Mouse (Mus musculus): ENCODE results near the gene B3gat2. TPM values are rescaled to one million over a fixed set of nuclear protein-coding genes. Genes with fewer than 3 reads are reported as not detected.

The B3gat2 gene
- polyA plus RNA-seq (2012; rRNA removed) (1.2 and 1.8 TPM in 2 replicates), polyA plus RNA-seq (2014; fragmentation: Nextera tagmentation; extraction: Ambion mirVana) (0.99 and 1.4 TPM in 2 replicates)

DNA sequence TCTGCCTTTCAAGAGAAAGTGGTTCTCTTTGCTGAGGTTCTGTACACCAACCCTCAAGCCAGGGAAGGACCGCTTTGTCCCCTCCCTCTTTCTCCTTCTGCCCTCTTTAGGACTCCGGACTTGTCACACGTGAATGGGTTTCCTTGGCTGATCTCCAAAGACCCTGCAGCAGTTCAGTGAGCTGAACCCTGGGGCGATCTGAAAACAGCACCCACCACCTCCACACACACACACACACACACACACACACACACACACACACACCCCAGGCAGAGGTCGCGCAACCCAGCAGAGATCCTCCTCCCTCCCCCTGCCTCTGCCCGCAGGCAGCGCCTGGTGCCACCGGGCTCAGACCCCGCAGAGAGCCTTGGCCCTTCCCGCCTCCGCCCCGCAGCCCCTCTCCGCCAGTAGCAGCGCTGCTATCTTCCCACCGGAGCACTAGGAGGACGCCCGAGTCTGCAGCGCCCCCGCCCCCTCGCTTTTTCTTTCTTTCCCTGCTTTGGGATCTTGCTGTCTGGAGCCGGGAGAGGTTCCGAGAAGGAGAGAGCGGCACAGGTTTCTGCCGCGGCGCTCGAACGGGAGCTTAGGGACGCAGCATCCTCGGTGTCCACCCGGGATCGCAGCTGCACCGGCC, at the start of gene B3gat2:
Gene B3gat2 (plus strand): TSS at position 252 of the 634 bp plus-strand sequence.
- Histone ChIP-seq H3K36me3 (ENCODE audit: control insufficient read depth, insufficient read depth, low read length) (no peaks in the 10 kb centered on the region), H3K27ac (replicated peaks; ENCODE audit: low read depth, low read length) (no peak within 1 kb of the TSS), H3K27me3 (ENCODE audit: control insufficient read depth, insufficient read depth, low read length) (peaks cover 38% of the 10 kb centered on the region), H3K4me3 (replicated peaks; ENCODE audit: low read length) (peak within 1 kb of the TSS; percentile 60), H3K4me2 (replicated peaks; ENCODE audit: low read depth, low read length, severe bottlenecking) (peak within 1 kb of the TSS; percentile 99), H3K4me1 (ENCODE audit: control insufficient read depth, insufficient read depth, low read length) (no peaks in the 10 kb centered on the region), H3K9me3 (ENCODE audit: control insufficient read depth, low read length) (no peaks in the 10 kb centered on the region), H3K9ac (ENCODE audit: low read depth, low read length, severe bottlenecking) (peak within 1 kb of the TSS; percentile 48)
- peak; percentile 38; the same call in 1 of the 2 replicates for ATAC-seq (ENCODE audit: low FRiP score, low read depth)
- no peak for TF ChIP-seq POLR2A (IDR thresholded peaks at IDR 0.05; ENCODE audit: borderline replicate concordance, extremely low read depth, insufficient read depth, insufficient read length)
- peak; percentile 33 for DNase-seq (ENCODE audit: low spot score)
- under 1% methylated on average over 33 of the region's 34 CpGs for WGBS

DNA sequence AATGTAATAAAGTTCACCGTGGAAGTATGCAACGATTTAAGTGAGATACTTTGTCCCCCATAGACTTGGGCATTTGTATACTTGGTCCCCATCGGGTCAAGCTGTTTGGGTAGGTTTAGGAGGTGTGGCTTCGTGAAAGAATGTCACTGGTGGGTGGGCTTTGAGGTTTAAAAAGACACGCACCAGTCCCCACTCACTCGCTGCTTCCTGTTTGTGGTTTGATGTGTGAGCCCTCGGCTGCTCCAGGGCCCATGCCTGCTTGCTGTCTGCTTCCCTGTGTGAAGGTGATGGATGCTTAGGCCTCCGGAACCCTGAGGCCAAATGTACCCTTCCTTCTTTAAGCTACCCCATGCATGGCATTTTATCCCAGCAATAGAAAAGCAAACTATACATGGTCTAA, 41.2 kb upstream of the B3gat2 start:
- H3K9ac ChIP-seq (ENCODE audit: low read depth, low read length, severe bottlenecking): no peak overlapping the region
- no peak overlapping the region for H3K27ac ChIP-seq (replicated peaks; ENCODE audit: low read depth, low read length)
- no peak overlapping the region for H3K4me3 ChIP-seq (replicated peaks; ENCODE audit: low read length)
- no peak for DNase-seq (ENCODE audit: low spot score)
- no peak overlapping the region for H3K4me2 ChIP-seq (replicated peaks; ENCODE audit: low read depth, low read length, severe bottlenecking)
- TF ChIP-seq POLR2A (IDR thresholded peaks at IDR 0.05; ENCODE audit: borderline replicate concordance, extremely low read depth, insufficient read depth, insufficient read length): no peak
- no peaks in the 10 kb centered on the region for H3K4me1 ChIP-seq (ENCODE audit: control insufficient read depth, insufficient read depth, low read length)
- 83% methylated on average over 8 of the region's 8 CpGs for WGBS
- no peaks in the 10 kb centered on the region for H3K36me3 ChIP-seq (ENCODE audit: control insufficient read depth, insufficient read depth, low read length)
- ATAC-seq (ENCODE audit: low FRiP score, low read depth): no peak
- no peaks in the 10 kb centered on the region for H3K27me3 ChIP-seq (ENCODE audit: control insufficient read depth, insufficient read depth, low read length)
- H3K9me3 ChIP-seq (ENCODE audit: control insufficient read depth, low read length): no peaks in the 10 kb centered on the region

DNA sequence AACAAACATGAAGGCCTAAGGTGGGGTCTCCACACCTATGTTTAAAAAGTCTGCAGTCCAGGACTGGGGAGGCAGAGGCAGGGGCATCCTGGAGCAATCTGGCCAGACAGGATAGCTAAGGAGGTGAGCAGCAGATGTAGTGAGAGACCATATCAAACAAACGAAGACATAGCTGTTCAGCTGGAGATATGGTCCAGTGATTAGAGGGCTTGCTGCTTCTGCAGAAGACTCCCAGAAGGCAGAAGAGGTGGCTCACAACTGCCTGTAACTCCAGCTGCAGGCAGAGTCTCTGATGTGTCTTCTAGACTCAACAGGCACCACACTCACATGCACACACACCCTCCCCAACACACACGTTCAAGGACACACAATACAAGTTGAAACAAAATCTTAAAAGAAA, 40.5 kb upstream of the B3gat2 start:
- no peaks in the 10 kb centered on the region for H3K36me3 ChIP-seq (ENCODE audit: control insufficient read depth, insufficient read depth, low read length)
- H3K4me2 ChIP-seq (replicated peaks; ENCODE audit: low read depth, low read length, severe bottlenecking): no peak overlapping the region
- TF ChIP-seq POLR2A (IDR thresholded peaks at IDR 0.05; ENCODE audit: borderline replicate concordance, extremely low read depth, insufficient read depth, insufficient read length): no peak
- ATAC-seq (ENCODE audit: low FRiP score, low read depth): no peak
- H3K4me1 ChIP-seq (ENCODE audit: control insufficient read depth, insufficient read depth, low read length): no peaks in the 10 kb centered on the region
- H3K9me3 ChIP-seq (ENCODE audit: control insufficient read depth, low read length): no peaks in the 10 kb centered on the region
- DNase-seq (ENCODE audit: low spot score): no peak
- no peak overlapping the region for H3K9ac ChIP-seq (ENCODE audit: low read depth, low read length, severe bottlenecking)
- no peaks in the 10 kb centered on the region for H3K27me3 ChIP-seq (ENCODE audit: control insufficient read depth, insufficient read depth, low read length)
- 69% methylated on average over 2 of the region's 2 CpGs for WGBS
- no peak overlapping the region for H3K4me3 ChIP-seq (replicated peaks; ENCODE audit: low read length)
- H3K27ac ChIP-seq (replicated peaks; ENCODE audit: low read depth, low read length): no peak overlapping the region

DNA sequence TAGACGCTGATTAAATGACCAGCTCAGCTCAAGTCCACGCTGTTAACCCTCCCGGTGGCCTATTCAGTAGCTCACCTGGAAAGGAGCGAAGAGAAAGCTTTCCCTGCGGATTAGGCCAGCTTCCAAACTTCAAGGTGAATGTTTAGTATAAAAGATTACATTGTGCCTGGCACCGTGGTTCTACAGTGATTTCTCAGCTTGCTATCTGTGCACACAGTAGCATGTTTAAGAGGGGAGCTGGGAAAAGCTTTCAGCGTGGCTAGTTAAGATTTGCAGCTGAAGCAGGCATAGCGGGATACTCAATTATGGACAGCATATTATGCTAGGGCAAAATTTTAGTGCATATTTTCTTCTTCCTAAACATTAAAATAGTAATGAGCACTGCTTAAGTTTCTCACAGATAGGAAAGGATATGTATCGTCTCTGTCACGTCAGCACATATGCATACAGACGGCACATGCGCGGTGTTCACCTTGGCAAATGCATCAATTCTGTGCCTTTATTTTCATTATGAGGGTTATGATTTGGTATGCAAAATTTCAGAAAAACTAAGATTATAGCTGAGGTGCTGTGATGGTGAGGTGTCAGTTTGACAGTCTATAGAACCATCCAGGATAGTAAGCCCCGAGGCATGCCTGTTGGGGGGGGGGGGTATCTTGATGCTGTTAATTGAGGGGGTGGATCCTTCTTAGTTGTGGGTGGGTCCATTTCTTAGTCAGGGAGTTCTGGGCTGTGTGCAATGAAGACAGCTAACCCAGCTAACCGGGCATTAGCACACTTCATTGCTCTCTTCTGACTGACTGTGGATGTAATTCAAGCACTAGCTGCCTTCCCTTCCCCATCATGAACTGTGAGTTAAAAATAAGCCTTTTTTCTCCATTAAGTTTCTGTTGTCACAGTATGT, 38.8 kb upstream of the B3gat2 start:
- no peak for TF ChIP-seq POLR2A (IDR thresholded peaks at IDR 0.05; ENCODE audit: borderline replicate concordance, extremely low read depth, insufficient read depth, insufficient read length)
- WGBS: 76% methylated on average over 15 of the region's 15 CpGs
- Histone ChIP-seq H3K4me2 (replicated peaks; ENCODE audit: low read depth, low read length, severe bottlenecking) (no peak overlapping the region), H3K4me1 (ENCODE audit: control insufficient read depth, insufficient read depth, low read length) (no peaks in the 10 kb centered on the region), H3K36me3 (ENCODE audit: control insufficient read depth, insufficient read depth, low read length) (no peaks in the 10 kb centered on the region), H3K27me3 (ENCODE audit: control insufficient read depth, insufficient read depth, low read length) (no peaks in the 10 kb centered on the region), H3K9me3 (ENCODE audit: control insufficient read depth, low read length) (no peaks in the 10 kb centered on the region), H3K4me3 (replicated peaks; ENCODE audit: low read length) (no peak overlapping the region), H3K27ac (replicated peaks; ENCODE audit: low read depth, low read length) (no peak overlapping the region), H3K9ac (ENCODE audit: low read depth, low read length, severe bottlenecking) (no peak overlapping the region)
- DNase-seq (ENCODE audit: low spot score) (no peak), ATAC-seq (ENCODE audit: low FRiP score, low read depth) (no peak)

DNA sequence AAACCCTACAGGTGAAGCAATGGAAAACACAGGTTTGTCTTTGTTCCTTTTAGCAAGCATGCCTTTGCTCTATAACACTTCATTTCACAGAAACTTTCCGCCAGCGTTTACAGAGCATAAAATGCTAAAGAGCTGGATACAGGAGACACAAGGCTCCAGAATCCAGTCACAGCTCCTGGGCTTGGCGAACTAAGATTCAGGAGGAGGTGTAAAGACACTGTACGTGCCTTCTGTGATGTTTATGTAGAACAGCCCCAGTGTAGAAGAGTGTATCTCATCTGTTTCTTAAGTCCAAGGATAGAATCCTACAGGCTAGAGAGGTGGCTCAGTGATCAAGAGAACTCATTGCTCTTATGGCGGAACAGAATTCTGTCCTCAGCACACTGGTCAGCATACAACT, 30.2 kb upstream of the B3gat2 start:
- Histone ChIP-seq H3K9ac (ENCODE audit: low read depth, low read length, severe bottlenecking) (no peak overlapping the region), H3K36me3 (ENCODE audit: control insufficient read depth, insufficient read depth, low read length) (no peaks in the 10 kb centered on the region), H3K4me3 (replicated peaks; ENCODE audit: low read length) (no peak overlapping the region), H3K27ac (replicated peaks; ENCODE audit: low read depth, low read length) (no peak overlapping the region), H3K4me1 (ENCODE audit: control insufficient read depth, insufficient read depth, low read length) (no peaks in the 10 kb centered on the region), H3K9me3 (ENCODE audit: control insufficient read depth, low read length) (no peaks in the 10 kb centered on the region), H3K27me3 (ENCODE audit: control insufficient read depth, insufficient read depth, low read length) (no peaks in the 10 kb centered on the region), H3K4me2 (replicated peaks; ENCODE audit: low read depth, low read length, severe bottlenecking) (no peak overlapping the region)
- DNase-seq (ENCODE audit: low spot score): no peak
- TF ChIP-seq POLR2A (IDR thresholded peaks at IDR 0.05; ENCODE audit: borderline replicate concordance, extremely low read depth, insufficient read depth, insufficient read length): no peak
- WGBS: 82% methylated on average over 5 of the region's 5 CpGs
- ATAC-seq (ENCODE audit: low FRiP score, low read depth): no peak
